Mouse (Mus musculus): Measurements from ENCODE around the gene D930020B18Rik.

DNA sequence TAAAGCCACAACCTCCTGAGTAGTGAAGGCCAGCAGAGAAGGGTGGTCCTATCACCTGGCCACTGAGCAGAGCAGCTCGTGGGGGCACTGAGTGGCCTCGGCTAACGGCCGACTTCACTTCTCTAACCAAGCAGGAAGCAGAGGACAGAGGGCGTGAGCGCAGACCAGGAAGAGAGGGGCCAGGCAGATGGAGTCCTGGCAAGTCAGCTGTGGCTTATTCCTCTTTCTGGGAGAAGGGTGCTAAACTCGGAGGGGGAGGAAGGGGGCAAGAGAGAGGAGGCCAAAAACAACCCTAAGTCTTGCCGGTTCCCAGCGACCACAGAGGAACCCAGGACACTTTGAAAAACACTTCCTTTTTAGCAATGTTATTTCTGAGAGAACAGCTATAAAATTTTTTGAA, 44.8 kb upstream of the D930020B18Rik start:
- no peak for TF ChIP-seq CTCF (IDR thresholded peaks at IDR 0.05; ENCODE audit: low read depth, low read length)
- no peak for TF ChIP-seq POLR2A (IDR thresholded peaks at IDR 0.05; ENCODE audit: borderline replicate concordance, low read depth, low read length)

All from bone marrow macrophage, adult 2 months (primary cell).